Mouse (Mus musculus) inflammation-experienced regulatory T-cells, adult 16 weeks (primary cell): ENCODE measurements around the gene Lins1. TPM values are rescaled to one million over a fixed set of nuclear protein-coding genes. Genes with fewer than 3 reads are reported as not detected.

Experiments used
- polyA plus RNA-seq: library from polyadenylated mRNA; unstranded; fragments of 100-300 nt; shearing (Covaris generic); gene quantifications from one replicate; pipeline ENCODE4 v1.2.1, GENCODE M21; 2017

Gene Lins1
- 17.6 TPM for polyA plus RNA-seq

GRCm38 (mm10) chr7:66689620-66690360 is at the start of gene Lins1:
TSS of gene Lins1 (plus strand) at chr7:66689889.

GRCm38 (mm10) chr7:66689294-66689619 is 432 bp upstream of the Lins1 start, which contains the start of gene Asb7:
TSS of gene Asb7 (minus strand) at chr7:66689596.

DNA sequence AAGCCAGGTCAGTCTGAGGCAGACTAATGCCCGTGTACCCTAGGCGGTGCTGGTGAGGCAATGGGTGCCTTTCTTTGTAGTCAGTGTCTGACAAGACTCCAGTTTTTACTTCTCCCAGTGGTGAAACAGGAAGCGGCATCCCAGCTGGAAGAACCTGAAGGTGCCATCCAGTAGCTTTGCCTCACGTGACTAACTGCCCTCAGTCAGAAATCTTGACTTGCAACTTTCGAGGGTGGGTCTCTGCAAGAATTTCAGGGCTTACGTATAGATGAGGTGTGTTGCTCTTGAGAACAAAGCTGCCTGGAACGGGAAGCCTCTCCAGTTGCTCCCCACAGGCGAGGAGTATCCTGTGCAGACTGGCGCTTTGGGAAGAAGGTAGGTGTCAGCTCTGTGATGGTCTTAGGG is 53.7 kb downstream of the Lins1 start, which contains the start of gene Cers3:
Gene Cers3, plus strand, starts transcription at position 128 of the 405 bp plus-strand sequence.

Other genes starting within 250 kb of the Lins1 start
- gene Asb7, start 293 bp upstream of the Lins1 start, polyA plus RNA-seq, result 7.3 TPM
- not detected for gene Cers3, start 53.6 kb downstream of the Lins1 start, polyA plus RNA-seq
- 0.24 TPM for gene Adamts17, start 149.8 kb downstream of the Lins1 start, polyA plus RNA-seq